Mouse (Mus musculus): ENCODE measurements around the gene Arrdc5. TPM values are rescaled to one million over a fixed set of nuclear protein-coding genes. Genes with fewer than 3 reads are reported as not detected.
A peak's percentile ranks its signal among the peaks of the same experiment; 100 is the strongest.

The Arrdc5 gene
- polyA plus RNA-seq, 1 experiment from 2014 or later, result not detected

- Histone ChIP-seq H3K9me3 (ENCODE audit: control insufficient read depth, low read length) (no peaks in the 10 kb centered on the region), H3K9ac (ENCODE audit: low read depth, low read length) (peak overlapping the region; percentile 67), H3K4me1 (ENCODE audit: control insufficient read depth, insufficient read depth, low read length) (peaks cover 20% of the 10 kb centered on the region; the same call in 1 of the 2 replicates), H3K27me3 (ENCODE audit: control insufficient read depth, insufficient read depth, low read length) (no peaks in the 10 kb centered on the region), H3K4me3 (ENCODE audit: low read length) (peak overlapping the region; percentile 66), H3K4me2 (replicated peaks; ENCODE audit: low read depth, low read length) (peak overlapping the region; percentile 92), H3K36me3 (ENCODE audit: control insufficient read depth, insufficient read depth, low read length) (peaks cover 35% of the 10 kb centered on the region), H3K27ac (ENCODE audit: low read depth, low read length) (no peak overlapping the region; the same call in 1 of the 2 replicates)
- WGBS, result 8% methylated on average over 49 of the region's 58 CpGs
- ATAC-seq (ENCODE audit: low FRiP score, low TSS enrichment), result no peak
These were observed 42.7 kb downstream of the Arrdc5 start for GRCm38 (mm10) chr17:56257181-56257894.

DNA sequence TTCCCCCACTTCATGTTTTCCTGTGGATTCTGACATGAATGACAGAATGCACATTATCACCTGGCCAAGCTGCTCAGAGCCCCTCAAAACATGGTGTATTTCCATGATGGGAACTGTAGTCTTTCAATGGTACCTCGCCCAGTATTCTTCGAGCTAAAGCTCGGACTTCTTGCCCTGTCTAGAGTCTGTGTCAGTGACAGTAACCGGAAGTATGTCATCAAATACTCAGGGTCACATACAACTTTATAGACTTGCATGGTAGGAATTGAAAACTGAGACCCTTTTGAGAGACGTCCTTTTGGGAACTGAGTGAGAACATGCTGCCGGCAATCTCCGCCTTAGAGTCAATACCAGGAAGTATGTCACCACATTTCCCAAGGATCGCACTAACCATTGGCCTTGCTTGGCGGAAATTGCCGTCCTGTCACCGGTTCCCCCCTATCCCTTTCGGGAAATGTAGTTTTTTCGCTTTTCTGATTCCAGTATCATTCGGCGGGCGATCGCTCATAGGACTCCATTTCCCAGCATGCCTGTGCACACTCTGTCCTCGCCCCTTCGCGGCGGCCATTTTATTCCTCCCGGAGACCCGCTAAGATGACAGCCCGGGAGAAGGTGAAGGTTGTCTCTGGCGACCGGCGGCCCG lies 43.7 kb downstream of the Arrdc5 start, which contains the start of gene Fem1a:
TSS of gene Fem1a (plus strand) at position 572 of the 643 bp plus-strand sequence.
- Histone ChIP-seq H3K9ac (ENCODE audit: low read depth, low read length) (peak within 1 kb of the TSS; percentile 67), H3K27me3 (ENCODE audit: control insufficient read depth, insufficient read depth, low read length) (no peaks in the 10 kb centered on the region), H3K4me1 (ENCODE audit: control insufficient read depth, insufficient read depth, low read length) (peaks cover 20% of the 10 kb centered on the region; the same call in 1 of the 2 replicates), H3K36me3 (ENCODE audit: control insufficient read depth, insufficient read depth, low read length) (peaks cover 26% of the 10 kb centered on the region), H3K27ac (ENCODE audit: low read depth, low read length) (peak within 1 kb of the TSS; percentile 90), H3K9me3 (ENCODE audit: control insufficient read depth, low read length) (no peaks in the 10 kb centered on the region), H3K4me3 (ENCODE audit: low read length) (peak within 1 kb of the TSS; percentile 66), H3K4me2 (replicated peaks; ENCODE audit: low read depth, low read length) (peak within 1 kb of the TSS; percentile 92)
- WGBS, result under 1% methylated on average over 28 of the region's 28 CpGs
- ATAC-seq (ENCODE audit: low FRiP score, low TSS enrichment), result peak; percentile 91

DNA sequence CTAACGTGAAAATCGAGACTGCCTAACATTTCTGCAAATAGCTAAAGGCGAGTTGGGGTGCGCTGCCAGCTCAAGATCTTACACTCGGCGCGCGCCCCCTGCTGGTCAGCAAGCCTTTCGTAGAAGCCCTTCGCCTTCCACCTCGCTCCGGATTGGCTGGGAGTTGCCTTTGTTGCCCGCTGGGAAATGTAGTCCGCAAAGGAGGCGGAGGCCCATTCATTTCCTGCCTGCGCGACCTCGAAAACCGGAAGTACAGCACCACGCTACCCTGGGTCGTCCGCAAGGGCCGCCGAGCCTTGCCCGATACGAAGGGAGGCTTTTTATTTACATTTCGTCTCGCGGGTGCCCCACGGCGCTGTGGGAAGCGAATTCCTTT lies 44.2 kb downstream of the Arrdc5 start:
- Histone ChIP-seq H3K36me3 (ENCODE audit: control insufficient read depth, insufficient read depth, low read length) (peaks cover 23% of the 10 kb centered on the region), H3K9me3 (ENCODE audit: control insufficient read depth, low read length) (no peaks in the 10 kb centered on the region), H3K4me2 (replicated peaks; ENCODE audit: low read depth, low read length) (peak overlapping the region; percentile 80), H3K27me3 (ENCODE audit: control insufficient read depth, insufficient read depth, low read length) (no peaks in the 10 kb centered on the region), H3K27ac (ENCODE audit: low read depth, low read length) (peak overlapping the region; percentile 90), H3K9ac (ENCODE audit: low read depth, low read length) (peak overlapping the region; percentile 56; the same call in 1 of the 2 replicates), H3K4me3 (ENCODE audit: low read length) (peak overlapping the region; percentile 66), H3K4me1 (ENCODE audit: control insufficient read depth, insufficient read depth, low read length) (peaks cover 20% of the 10 kb centered on the region; the same call in 1 of the 2 replicates)
- peak; percentile 93 for ATAC-seq (ENCODE audit: low FRiP score, low TSS enrichment)
- under 1% methylated on average over 32 of the region's 32 CpGs for WGBS

- Histone ChIP-seq H3K4me1 (ENCODE audit: control insufficient read depth, insufficient read depth, low read length) (peaks cover 20% of the 10 kb centered on the region; the same call in 1 of the 2 replicates), H3K4me3 (ENCODE audit: low read length) (peak overlapping the region; percentile 11; the same call in 1 of the 2 replicates), H3K9me3 (ENCODE audit: control insufficient read depth, low read length) (no peaks in the 10 kb centered on the region), H3K9ac (ENCODE audit: low read depth, low read length) (0 out of 2 replicates have a peak overlapping the region, but pooled peaks have one; percentile 56), H3K27me3 (ENCODE audit: control insufficient read depth, insufficient read depth, low read length) (no peaks in the 10 kb centered on the region), H3K36me3 (ENCODE audit: control insufficient read depth, insufficient read depth, low read length) (peaks cover 18% of the 10 kb centered on the region), H3K4me2 (replicated peaks; ENCODE audit: low read depth, low read length) (peak overlapping the region; percentile 80), H3K27ac (ENCODE audit: low read depth, low read length) (peak overlapping the region; percentile 72)
- no peak; the same call in 1 of the 2 replicates for ATAC-seq (ENCODE audit: low FRiP score, low TSS enrichment)
- 21% methylated on average over 9 of the region's 9 CpGs for WGBS
These were observed 44.7 kb downstream of the Arrdc5 start for GRCm38 (mm10) chr17:56255429-56255828.

DNA sequence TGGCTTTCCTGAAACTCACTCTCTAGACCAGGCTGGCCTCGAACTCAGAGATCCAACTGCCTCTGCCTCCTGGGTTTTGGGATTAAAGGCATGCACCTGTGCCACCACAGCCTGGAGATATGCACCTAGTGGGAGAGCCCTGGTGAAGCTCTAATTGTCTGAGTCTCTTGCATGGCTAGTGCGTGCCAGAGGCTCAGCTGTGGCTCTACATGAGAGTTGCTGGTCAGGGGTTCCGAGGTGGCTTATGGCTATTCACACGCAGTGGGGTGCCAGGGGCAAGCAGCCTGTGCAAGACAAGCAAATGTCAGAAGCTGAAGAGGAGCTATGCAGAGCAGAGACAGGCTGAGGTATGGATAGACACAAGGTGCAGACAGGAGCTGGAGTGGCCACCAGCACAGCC lies 45.4 kb downstream of the Arrdc5 start:
- peaks cover 11% of the 10 kb centered on the region for H3K36me3 ChIP-seq (ENCODE audit: control insufficient read depth, insufficient read depth, low read length)
- no peaks in the 10 kb centered on the region for H3K27me3 ChIP-seq (ENCODE audit: control insufficient read depth, insufficient read depth, low read length)
- no peaks in the 10 kb centered on the region for H3K9me3 ChIP-seq (ENCODE audit: control insufficient read depth, low read length)
- H3K4me2 ChIP-seq (replicated peaks; ENCODE audit: low read depth, low read length), result no peak overlapping the region
- H3K4me3 ChIP-seq (ENCODE audit: low read length), result no peak overlapping the region
- H3K9ac ChIP-seq (ENCODE audit: low read depth, low read length), result no peak overlapping the region
- no peak overlapping the region for H3K27ac ChIP-seq (ENCODE audit: low read depth, low read length)
- H3K4me1 ChIP-seq (ENCODE audit: control insufficient read depth, insufficient read depth, low read length), result peaks cover 13% of the 10 kb centered on the region; the same call in 1 of the 2 replicates
- WGBS, result 92% methylated on average over 4 of the region's 4 CpGs
- ATAC-seq (ENCODE audit: low FRiP score, low TSS enrichment), result no peak; the same call in 1 of the 2 replicates

DNA sequence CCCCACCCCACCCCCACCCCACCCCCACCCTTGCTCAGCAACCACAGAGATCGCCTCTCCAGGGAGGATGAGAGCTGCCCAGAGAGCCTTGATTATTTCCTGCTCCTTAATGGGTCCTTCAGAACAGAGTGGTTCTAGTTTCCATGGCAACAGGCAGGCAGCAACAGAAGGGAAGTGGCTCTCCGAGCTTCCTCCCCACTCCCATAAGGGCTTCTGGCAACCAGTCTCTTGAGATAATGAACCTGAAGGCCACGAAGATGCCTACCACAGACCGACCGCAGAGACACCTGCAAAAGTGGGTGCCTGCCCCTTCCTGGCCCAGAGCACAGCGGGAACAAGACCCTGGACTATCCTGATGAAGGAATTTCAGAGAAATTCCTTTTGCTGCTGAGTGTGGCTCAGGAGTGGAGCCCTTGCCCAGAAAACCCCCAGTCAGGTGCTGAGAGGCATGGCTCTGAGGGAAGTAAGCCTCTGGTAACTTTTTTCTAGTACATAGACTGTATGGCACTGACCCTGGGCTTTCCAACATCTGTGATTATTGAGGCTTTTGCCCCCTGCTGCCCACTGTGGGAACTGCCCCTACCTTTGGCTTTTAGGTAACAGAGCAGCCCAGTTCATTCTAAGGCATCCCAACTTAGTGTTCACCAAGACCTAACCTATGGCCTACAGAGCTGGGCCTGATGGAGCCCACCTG lies 48.8 kb downstream of the Arrdc5 start:
- H3K4me1 ChIP-seq (ENCODE audit: control insufficient read depth, insufficient read depth, low read length), result no peaks in the 10 kb centered on the region
- WGBS, result 26% methylated on average over 6 of the region's 6 CpGs
- no peaks in the 10 kb centered on the region for H3K9me3 ChIP-seq (ENCODE audit: control insufficient read depth, low read length)
- H3K4me3 ChIP-seq (ENCODE audit: low read length), result no peak overlapping the region
- H3K9ac ChIP-seq (ENCODE audit: low read depth, low read length), result no peak overlapping the region
- H3K27me3 ChIP-seq (ENCODE audit: control insufficient read depth, insufficient read depth, low read length), result no peaks in the 10 kb centered on the region
- H3K4me2 ChIP-seq (replicated peaks; ENCODE audit: low read depth, low read length), result 0 out of 2 replicates have a peak overlapping the region, but pooled peaks have one; percentile 8
- H3K36me3 ChIP-seq (ENCODE audit: control insufficient read depth, insufficient read depth, low read length), result no peaks in the 10 kb centered on the region
- no peak for ATAC-seq (ENCODE audit: low FRiP score, low TSS enrichment)
- no peak overlapping the region for H3K27ac ChIP-seq (ENCODE audit: low read depth, low read length)

DNA sequence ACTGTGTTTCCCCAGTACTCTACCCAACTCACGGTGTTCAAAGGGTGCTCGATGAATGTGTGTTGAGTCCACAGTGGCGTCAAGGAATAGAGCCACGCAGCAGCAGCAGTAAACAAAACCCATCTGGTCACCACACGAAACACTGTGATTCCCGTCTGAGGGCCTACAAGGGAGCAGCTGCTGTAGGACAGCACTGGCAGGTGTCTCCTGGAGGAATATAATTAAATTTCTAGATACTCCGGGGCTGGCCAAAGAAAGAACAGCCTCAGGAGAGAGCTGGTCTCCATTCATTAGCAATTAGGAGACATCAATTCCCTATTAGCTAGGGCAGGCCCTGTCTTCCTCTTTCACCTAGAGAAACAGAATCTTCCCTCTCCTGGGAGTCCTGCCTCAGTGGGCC lies 54.5 kb downstream of the Arrdc5 start:
- Histone ChIP-seq H3K9ac (ENCODE audit: low read depth, low read length) (no peak overlapping the region), H3K27me3 (ENCODE audit: control insufficient read depth, insufficient read depth, low read length) (peaks cover 5% of the 10 kb centered on the region; the same call in 1 of the 2 replicates), H3K36me3 (ENCODE audit: control insufficient read depth, insufficient read depth, low read length) (no peaks in the 10 kb centered on the region), H3K4me3 (ENCODE audit: low read length) (no peak overlapping the region), H3K9me3 (ENCODE audit: control insufficient read depth, low read length) (no peaks in the 10 kb centered on the region), H3K4me1 (ENCODE audit: control insufficient read depth, insufficient read depth, low read length) (no peaks in the 10 kb centered on the region), H3K27ac (ENCODE audit: low read depth, low read length) (no peak overlapping the region), H3K4me2 (replicated peaks; ENCODE audit: low read depth, low read length) (no peak overlapping the region)
- no peak for ATAC-seq (ENCODE audit: low FRiP score, low TSS enrichment)
- WGBS, result 67% methylated on average over 7 of the region's 7 CpGs
